Mouse (Mus musculus): ENCODE measurements around the gene Hist1h3a. TPM values are rescaled to one million over a fixed set of nuclear protein-coding genes. Genes with fewer than 3 reads are reported as not detected.

Hist1h3a gene
- polyA plus RNA-seq, 3 experiments from 2014 or later, result 1.6 TPM; not detected in 2

Other genes with a start within 250 kb of the Hist1h3a start
- 1 to 10 TPM; 3.9 to 8.3 (median 7.0) TPM for gene Hist1h4h, start 231.3 kb downstream of the Hist1h3a start, polyA plus RNA-seq (2017; shearing (Covaris generic))
- not detected for gene Hist1h2af, start 228.5 kb downstream of the Hist1h3a start, polyA plus RNA-seq (2017; shearing (Covaris generic))
- gene Hist1h3g, start 227.0 kb downstream of the Hist1h3a start, polyA plus RNA-seq (2017; shearing (Covaris generic)), result 1 to 10 TPM in 1 of 3 experiments, not detected in 2; 1.5 TPM
- gene Hist1h2bh, start 219.0 kb downstream of the Hist1h3a start, polyA plus RNA-seq (2017; shearing (Covaris generic)), result under 1 TPM in 2 of 3 experiments, not detected in 1; 0.38 to 0.89 TPM
- 1 to 10 TPM in 1 of 3 experiments, under 1 TPM in 2; 0.73 to 1.5 (median 0.74) TPM for gene Hist1h3f, start 218.3 kb downstream of the Hist1h3a start, polyA plus RNA-seq (2017; shearing (Covaris generic))
- gene Hist1h4f, start 210.7 kb downstream of the Hist1h3a start, polyA plus RNA-seq (2017; shearing (Covaris generic)), result 1 to 10 TPM in 1 of 3 experiments, not detected in 2; 3.2 TPM
- under 1 TPM; 0.20 to 0.36 (median 0.34) TPM for gene Hist1h1d, start 209.1 kb downstream of the Hist1h3a start, polyA plus RNA-seq (2017; shearing (Covaris generic))
- gene Hist1h3e, start 200.0 kb downstream of the Hist1h3a start, polyA plus RNA-seq (2017; shearing (Covaris generic)), result 1 to 10 TPM in 2 of 3 experiments, under 1 TPM in 1; 0.89 to 4.0 (median 4.0) TPM
- gene Hist1h2ae, start 191.2 kb downstream of the Hist1h3a start, polyA plus RNA-seq (2017; shearing (Covaris generic)), result 100 to 1,000 TPM in 1 of 3 experiments, 10 to 100 TPM in 1, 1 to 10 TPM in 1; 5.9 to 223 (median 14.6) TPM
- 10 to 100 TPM in 1 of 3 experiments, 1 to 10 TPM in 2; 2.4 to 13.2 (median 9.8) TPM for gene Hist1h2bg, start 191.0 kb downstream of the Hist1h3a start, polyA plus RNA-seq (2017; shearing (Covaris generic))
- gene Hist1h2bf, start 188.2 kb downstream of the Hist1h3a start, polyA plus RNA-seq (2017; shearing (Covaris generic)), result not detected
- gene Hist1h2ad, start 188.0 kb downstream of the Hist1h3a start, polyA plus RNA-seq (2017; shearing (Covaris generic)), result under 1 TPM in 1 of 3 experiments, not detected in 2; 0.99 TPM
- 1 to 10 TPM in 1 of 3 experiments, under 1 TPM in 1, not detected in 1; 0.56 to 1.3 TPM for gene Hist1h3d, start 186.6 kb downstream of the Hist1h3a start, polyA plus RNA-seq (2017; shearing (Covaris generic))
- 10 to 100 TPM; 20.7 to 55.4 (median 27.7) TPM for gene Hist1h4d, start 180.8 kb downstream of the Hist1h3a start, polyA plus RNA-seq (2017; shearing (Covaris generic))
- gene Hist1h2be, start 141.3 kb downstream of the Hist1h3a start, polyA plus RNA-seq (2017; shearing (Covaris generic)), result 1 to 10 TPM in 2 of 3 experiments, under 1 TPM in 1; 0.92 to 3.6 (median 3.0) TPM
- 10 to 100 TPM in 1 of 3 experiments, 1 to 10 TPM in 2; 6.7 to 25.3 (median 9.4) TPM for gene Hist1h1e, start 139.8 kb downstream of the Hist1h3a start, polyA plus RNA-seq (2017; shearing (Covaris generic))
- under 1 TPM; 0.43 to 0.47 (median 0.47) TPM for gene Hist1h2ac, start 78.4 kb downstream of the Hist1h3a start, polyA plus RNA-seq (2017; shearing (Covaris generic))
- 1 to 10 TPM in 2 of 3 experiments, under 1 TPM in 1; 0.52 to 3.6 (median 3.3) TPM for gene Hist1h2bc, start 78.2 kb downstream of the Hist1h3a start, polyA plus RNA-seq (2017; shearing (Covaris generic))
- not detected for gene Hist1h1t, start 66.6 kb downstream of the Hist1h3a start, polyA plus RNA-seq (2017; shearing (Covaris generic))
- gene Hist1h4c, start 63.9 kb downstream of the Hist1h3a start, polyA plus RNA-seq (2017; shearing (Covaris generic)), result 1 to 10 TPM; 2.1 to 9.3 (median 4.2) TPM
- gene Hfe, start 51.5 kb downstream of the Hist1h3a start, polyA plus RNA-seq (2017; shearing (Covaris generic)), result 1 to 10 TPM in 1 of 3 experiments, under 1 TPM in 1, not detected in 1; 0.32 to 1.7 TPM
- 10 to 100 TPM in 2 of 3 experiments, 1 to 10 TPM in 1; 8.7 to 14.8 (median 11.1) TPM for gene Hist1h1c, start 23.6 kb downstream of the Hist1h3a start, polyA plus RNA-seq (2017; shearing (Covaris generic))
- gene Hist1h3c, start 16.8 kb downstream of the Hist1h3a start, polyA plus RNA-seq (2017; shearing (Covaris generic)), result 1 to 10 TPM in 1 of 3 experiments, not detected in 2; 2.5 TPM
- 1 to 10 TPM in 2 of 3 experiments, not detected in 1; 2.5 to 2.8 TPM for gene Hist1h2bb, start 15.7 kb downstream of the Hist1h3a start, polyA plus RNA-seq (2017; shearing (Covaris generic))
- gene Hist1h2ab, start 11.3 kb downstream of the Hist1h3a start, polyA plus RNA-seq (2017; shearing (Covaris generic)), result 10 to 100 TPM in 1 of 3 experiments, not detected in 2; 14.8 TPM
- 1 to 10 TPM in 1 of 3 experiments, not detected in 2; 1.1 TPM for gene Hist1h3b, start 10.1 kb downstream of the Hist1h3a start, polyA plus RNA-seq (2017; shearing (Covaris generic))
- 10 to 100 TPM in 1 of 3 experiments, 1 to 10 TPM in 1, not detected in 1; 4.1 to 20.2 TPM for gene Hist1h4b, start 5.4 kb downstream of the Hist1h3a start, polyA plus RNA-seq (2017; shearing (Covaris generic))
- gene Hist1h4a, start 1.2 kb downstream of the Hist1h3a start, polyA plus RNA-seq (2017; shearing (Covaris generic)), result 1 to 10 TPM in 1 of 3 experiments, not detected in 2; 3.1 TPM
- gene Hist1h1a, start 1.3 kb upstream of the Hist1h3a start, polyA plus RNA-seq (2017; shearing (Covaris generic)), result 1 to 10 TPM; 2.5 to 6.1 (median 3.4) TPM
- gene Trim38, start 7.5 kb upstream of the Hist1h3a start, polyA plus RNA-seq (2017; shearing (Covaris generic)), result not detected
- gene Slc17a2, start 44.6 kb upstream of the Hist1h3a start, polyA plus RNA-seq (2017; shearing (Covaris generic)), result not detected
- not detected for gene Slc17a3, start 77.0 kb upstream of the Hist1h3a start, polyA plus RNA-seq (2017; shearing (Covaris generic))
- not detected for gene Slc17a1, start 105.4 kb upstream of the Hist1h3a start, polyA plus RNA-seq (2017; shearing (Covaris generic))
- under 1 TPM in 1 of 3 experiments, not detected in 2; 0.12 TPM for gene Slc17a4, start 152.6 kb upstream of the Hist1h3a start, polyA plus RNA-seq (2017; shearing (Covaris generic))
- not detected for gene Hist1h2ba, start 171.8 kb upstream of the Hist1h3a start, polyA plus RNA-seq (2017; shearing (Covaris generic))
- not detected for gene Hist1h2aa, start 172.1 kb upstream of the Hist1h3a start, polyA plus RNA-seq (2017; shearing (Covaris generic))
- gene Scgn, start 228.8 kb upstream of the Hist1h3a start, polyA plus RNA-seq (2017; shearing (Covaris generic)), result not detected

Data from inflammation-experienced regulatory T-cells, adult 6 months (primary cell).